Comparison of ENCODE assay signal across 29 mouse cellular contexts in the genomic region with DNA sequence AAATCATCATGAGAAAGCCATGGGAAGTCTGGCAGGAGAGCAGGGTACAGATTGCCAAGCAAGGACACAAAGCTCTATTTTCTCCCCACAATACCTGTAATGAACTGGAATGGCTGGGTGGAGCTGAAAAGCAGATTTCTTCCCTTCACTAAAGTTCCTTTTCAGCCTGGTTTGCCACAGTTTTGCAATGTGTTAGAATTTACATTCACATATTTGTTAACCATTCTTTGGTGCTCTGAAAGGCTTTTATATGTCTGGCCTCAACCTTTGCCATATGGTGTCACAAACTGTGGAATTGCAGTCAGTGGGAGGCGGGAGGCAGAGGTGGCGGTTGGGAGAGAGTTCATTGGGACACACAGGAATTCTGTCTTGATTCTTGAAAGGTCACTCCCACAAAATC.
DNase-seq lines count a peak whose midpoint lies in the region; ATAC-seq and TF ChIP-seq lines count a peak whose summit lies in the region.
"Had no signal": no experiment of that assay in that cellular context is flagged by ENCODE, and none has a peak within 500 bp of the region (broad histone marks: within the 10 kb centered on the region; RNA-seq: fewer than 3 reads in every experiment).

No protein-coding gene starts in this region.

- no peaks in the 10 kb centered on the region for H3K9me3 ChIP-seq in hindbrain, embryonic 11.5 days (ENCODE audit: control insufficient read depth, low read length)
- H3K9me3 ChIP-seq in hindbrain, embryonic 14.5 days (ENCODE audit: control insufficient read depth, low read length), result no peaks in the 10 kb centered on the region
- H3K9me3 ChIP-seq in forebrain, embryonic 15.5 days, result no peaks in the 10 kb centered on the region
- no peaks in the 10 kb centered on the region for H3K9me3 ChIP-seq in kidney, embryonic 14.5 days (ENCODE audit: control insufficient read depth, low read length)
- H3K9me3 ChIP-seq: kidney, embryonic 15.5 days; limb, embryonic 12.5 days; liver, embryonic 15.5 days; midbrain, embryonic 12.5 days had no signal

- no peak for TF ChIP-seq CTCF in brain, embryonic 14.5 days (IDR thresholded peaks at IDR 0.05; ENCODE audit: borderline replicate concordance, extremely low read depth, insufficient read depth, insufficient read length)

- H3K9ac ChIP-seq in hindbrain, embryonic 11.5 days (ENCODE audit: low read depth, low read length), result no peak overlapping the region
- no peak overlapping the region for H3K9ac ChIP-seq in hindbrain, embryonic 14.5 days
- H3K9ac ChIP-seq in forebrain, embryonic 15.5 days (replicated peaks), result no peak overlapping the region
- no peak overlapping the region for H3K9ac ChIP-seq in kidney, embryonic 14.5 days (ENCODE audit: low read depth, low read length)
- H3K9ac ChIP-seq: kidney, embryonic 15.5 days; limb, embryonic 12.5 days; liver, embryonic 15.5 days; lung, embryonic 14.5 days; midbrain, embryonic 12.5 days had no signal

- H3K36me3 ChIP-seq in hindbrain, embryonic 11.5 days (ENCODE audit: control insufficient read depth, insufficient read depth, low read length), result no peaks in the 10 kb centered on the region
- H3K36me3 ChIP-seq in hindbrain, embryonic 14.5 days (replicated peaks; ENCODE audit: control insufficient read depth, insufficient read depth), result no peaks in the 10 kb centered on the region
- H3K36me3 ChIP-seq in forebrain, embryonic 15.5 days, result no peaks in the 10 kb centered on the region
- no peaks in the 10 kb centered on the region for H3K36me3 ChIP-seq in kidney, embryonic 14.5 days (ENCODE audit: control insufficient read depth, insufficient read depth, low read length)
- H3K36me3 ChIP-seq: kidney, embryonic 15.5 days; limb, embryonic 12.5 days; liver, embryonic 15.5 days; midbrain, embryonic 12.5 days had no signal

- peak; percentile 48; the same call in 1 of the 2 replicates for ATAC-seq in hindbrain, embryonic 11.5 days (ENCODE audit: low FRiP score)
- no peak for ATAC-seq in hindbrain, embryonic 14.5 days (ENCODE audit: low FRiP score)
- peak; percentile 76 for ATAC-seq in forebrain, embryonic 15.5 days (replicated peaks)
- no peak for ATAC-seq in kidney, embryonic 14.5 days (ENCODE audit: low FRiP score, low TSS enrichment)

- H3K27me3 ChIP-seq in hindbrain, embryonic 11.5 days (ENCODE audit: control insufficient read depth, insufficient read depth, low read length), result no peaks in the 10 kb centered on the region
- no peaks in the 10 kb centered on the region for H3K27me3 ChIP-seq in hindbrain, embryonic 14.5 days (ENCODE audit: control insufficient read depth, insufficient read depth, low read length)
- no peaks in the 10 kb centered on the region for H3K27me3 ChIP-seq in forebrain, embryonic 15.5 days
- no peaks in the 10 kb centered on the region for H3K27me3 ChIP-seq in kidney, embryonic 14.5 days (ENCODE audit: control insufficient read depth, insufficient read depth, low read length)
- H3K27me3 ChIP-seq: kidney, embryonic 15.5 days; liver, embryonic 15.5 days had no signal

- DNase-seq in hindbrain, embryonic 11.5 days (ENCODE audit: low spot score), result peak; percentile 26
- no peak for DNase-seq in hindbrain, embryonic 14.5 days (ENCODE audit: low spot score)
- DNase-seq in brain, embryonic 14.5 days (ENCODE audit: low read depth), result peak; percentile 88
- peak; percentile 28 for DNase-seq in embryo, embryonic 11 days
- DNase-seq in urinary bladder, adult 2 months (ENCODE audit: low spot score), result no peak
- DNase-seq: adrenal gland, adult 2 months; adrenal gland, postnatal 36 days; cerebellum, adult 8-10 months; cerebellum, postnatal 25 days; gastrocnemius, adult 2 months; gastrocnemius, postnatal 36 days; heart, adult 18-20 months; heart, postnatal 36 days; kidney, adult 11 months; kidney, postnatal 25 days; lung, embryonic 14.5 days; lung, postnatal 14 days; right cerebral cortex, adult 18-20 months; spleen, adult 18-20 months; thymus, postnatal 14 days had no signal

- no peak overlapping the region for H3K4me2 ChIP-seq in hindbrain, embryonic 11.5 days (replicated peaks; ENCODE audit: low read depth, low read length)
- H3K4me2 ChIP-seq in hindbrain, embryonic 14.5 days (replicated peaks), result no peak overlapping the region
- no peak overlapping the region for H3K4me2 ChIP-seq in forebrain, embryonic 15.5 days (replicated peaks)
- H3K4me2 ChIP-seq in kidney, embryonic 14.5 days (replicated peaks; ENCODE audit: low read depth, low read length), result no peak overlapping the region
- H3K4me2 ChIP-seq: heart, embryonic 11.5 days; kidney, embryonic 15.5 days; limb, embryonic 12.5 days; liver, embryonic 15.5 days; lung, embryonic 14.5 days; midbrain, embryonic 12.5 days had no signal

- no peak overlapping the region for H3K4me3 ChIP-seq in hindbrain, embryonic 11.5 days (ENCODE audit: low read depth, low read length)
- no peak overlapping the region for H3K4me3 ChIP-seq in hindbrain, embryonic 14.5 days (replicated peaks; ENCODE audit: low read length)
- no peak overlapping the region for H3K4me3 ChIP-seq in forebrain, embryonic 15.5 days
- H3K4me3 ChIP-seq in kidney, embryonic 14.5 days (ENCODE audit: low read length), result no peak overlapping the region
- H3K4me3 ChIP-seq: erythroblast, embryonic 14.5 days; gastrocnemius, adult 2 months; kidney, embryonic 15.5 days; left cerebral cortex, adult 2 months; limb, embryonic 12.5 days; liver, embryonic 15.5 days; midbrain, embryonic 12.5 days had no signal

- H3K4me1 ChIP-seq in hindbrain, embryonic 11.5 days (replicated peaks; ENCODE audit: control insufficient read depth, insufficient read depth, low read length), result peaks cover 4% of the 10 kb centered on the region; the same call in 1 of the 2 replicates
- H3K4me1 ChIP-seq in hindbrain, embryonic 14.5 days (replicated peaks; ENCODE audit: control insufficient read depth, insufficient read depth, low read length), result no peaks in the 10 kb centered on the region
- peaks cover 7% of the 10 kb centered on the region for H3K4me1 ChIP-seq in forebrain, embryonic 15.5 days
- no peaks in the 10 kb centered on the region for H3K4me1 ChIP-seq in kidney, embryonic 14.5 days (ENCODE audit: control insufficient read depth, insufficient read depth, low read length)
- H3K4me1 ChIP-seq: kidney, embryonic 15.5 days; limb, embryonic 12.5 days; liver, embryonic 15.5 days had no signal

- TF ChIP-seq POLR2A in brain, embryonic 14.5 days (IDR thresholded peaks at IDR 0.05; ENCODE audit: borderline replicate concordance, extremely low read depth, insufficient read depth, insufficient read length, poor library complexity, severe bottlenecking), result no peak

- H3K27ac ChIP-seq in hindbrain, embryonic 11.5 days (ENCODE audit: low read depth, low read length), result no peak overlapping the region
- no peak overlapping the region for H3K27ac ChIP-seq in hindbrain, embryonic 14.5 days
- H3K27ac ChIP-seq in forebrain, embryonic 15.5 days (replicated peaks), result no peak overlapping the region
- H3K27ac ChIP-seq in kidney, embryonic 14.5 days (ENCODE audit: low read depth, low read length), result no peak overlapping the region
- H3K27ac ChIP-seq: gastrocnemius, adult 2 months; kidney, embryonic 15.5 days; left cerebral cortex, adult 2 months; limb, embryonic 12.5 days; liver, embryonic 15.5 days; midbrain, embryonic 12.5 days had no signal

- WGBS in hindbrain, embryonic 11.5 days, result 18% methylated on average over 2 of the region's 2 CpGs
- 49% methylated on average over 2 of the region's 2 CpGs for WGBS in hindbrain, embryonic 14.5 days
- 20% methylated on average over 2 of the region's 2 CpGs for WGBS in forebrain, embryonic 15.5 days
- WGBS in kidney, embryonic 14.5 days, result 53% methylated on average over 2 of the region's 2 CpGs

Comparison
In these comparisons a context has a peak if more than half of its experiments do, and no peak if none do; other contexts are left out.
1. ATAC-seq: peak in hindbrain, embryonic 11.5 days (single experiment) and forebrain, embryonic 15.5 days (single experiment); none in hindbrain, embryonic 14.5 days (single experiment) and kidney, embryonic 14.5 days (single experiment).
2. DNase-seq: peak in hindbrain, embryonic 11.5 days (single experiment), brain, embryonic 14.5 days (single experiment) and embryo, embryonic 11 days (single experiment); none in hindbrain, embryonic 14.5 days (single experiment) and urinary bladder, adult 2 months (single experiment).